Mouse (Mus musculus) kidney, embryonic 14.5 days (tissue): ENCODE data around the gene Zzz3. TPM values are rescaled to one million over a fixed set of nuclear protein-coding genes. Genes with fewer than 3 reads are reported as not detected.

Experiments used
- ATAC-seq: fragments of 200-750 bp; cut with Nextera tagmentation; 2 replicates; pipeline ENCODE4 v1.8.0; 2017; ENCODE audit warnings: moderate number of reproducible peaks, mild to moderate bottlenecking, moderate TSS enrichment, moderate library complexity; ENCODE audit not compliant: low FRiP score, low TSS enrichment
- H3K27ac ChIP-seq: fragments of 300-500 bp; sonication (generic); 2 replicates; pipeline ENCODE4 v1.5.1; 2014; ENCODE audit warnings: low read depth, mild to moderate bottlenecking, low read length, moderate library complexity, mixed read lengths
- H3K27me3 ChIP-seq: fragments of 300-500 bp; sonication (generic); 2 replicates; pipeline ENCODE4 v1.6.1; 2014; ENCODE audit warnings: mild to moderate bottlenecking, low read length; ENCODE audit not compliant: control insufficient read depth, insufficient read depth
- H3K36me3 ChIP-seq: fragments of 300-500 bp; sonication (generic); 2 replicates; pipeline ENCODE4 v1.6.1; 2014; ENCODE audit warnings: low read length, mixed read lengths; ENCODE audit not compliant: control insufficient read depth, insufficient read depth
- H3K4me1 ChIP-seq: fragments of 300-500 bp; sonication (generic); 2 replicates; pipeline ENCODE4 v1.6.1; 2014; ENCODE audit warnings: low read length, mixed read lengths; ENCODE audit not compliant: control insufficient read depth, insufficient read depth
- H3K4me2 ChIP-seq: fragments of 300-500 bp; sonication (generic); replicated peaks from 2 replicates; pipeline ENCODE4 v1.6.1; 2014; ENCODE audit warnings: low read depth, mild to moderate bottlenecking, low read length
- H3K4me3 ChIP-seq: fragments of 300-500 bp; sonication (generic); 2 replicates; pipeline ENCODE4 v1.5.1; 2014; ENCODE audit warnings: mild to moderate bottlenecking, low read length
- H3K9ac ChIP-seq: fragments of 300-500 bp; sonication (generic); 2 replicates; pipeline ENCODE4 v1.6.1; 2014; ENCODE audit warnings: low read depth, mild to moderate bottlenecking, low read length, moderate library complexity
- H3K9me3 ChIP-seq: fragments of 300-500 bp; sonication (generic); 2 replicates; pipeline ENCODE4 v1.6.1; 2016; ENCODE audit warnings: low read length; ENCODE audit not compliant: control insufficient read depth
- WGBS: fragments of 180-500 bp; shearing (Covaris S2); extraction: QIAGEN DNeasy Blood & Tissue Kit; methylation state at CpG from one replicate; pipeline ENCODE4 v1.1.7; 2014; 5-methylcytosine and 5-hydroxymethylcytosine counted together
- polyA plus RNA-seq: library from polyadenylated mRNA; unstranded; fragments of >200 nt; fragmentation: Nextera tagmentation; extraction: Ambion mirVana; gene quantifications from 2 replicates; pipeline ENCODE4 v1.2.1, GENCODE M21; 2014

Gene Zzz3
- polyA plus RNA-seq, 1 experiment from 2014 or later, result 70.8 TPM

DNA sequence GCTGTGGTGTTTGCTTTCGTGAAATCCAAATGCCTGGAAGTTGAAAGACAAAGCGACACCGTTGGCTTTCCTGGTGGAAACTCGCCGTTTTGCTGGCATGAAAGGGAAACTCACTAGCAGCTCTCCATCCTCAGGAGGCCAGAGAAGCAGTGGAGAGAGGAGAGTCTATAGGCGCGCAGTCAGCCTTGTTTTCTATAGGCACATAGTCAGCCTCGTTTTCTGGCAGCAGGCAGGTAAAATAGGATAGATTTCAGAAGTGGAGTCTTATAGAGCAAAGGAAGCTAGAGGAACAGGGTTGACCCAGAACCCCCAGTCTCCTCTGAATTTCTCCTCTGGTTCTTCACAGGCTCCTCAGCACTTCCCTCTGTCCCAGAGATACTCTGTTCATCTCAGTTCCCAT, 72.8 kb downstream of the Zzz3 start:
- no peak overlapping the region for H3K27ac ChIP-seq
- no peaks in the 10 kb centered on the region for H3K9me3 ChIP-seq
- H3K4me1 ChIP-seq, result no peaks in the 10 kb centered on the region
- H3K4me2 ChIP-seq, result no peak overlapping the region
- H3K27me3 ChIP-seq, result no peaks in the 10 kb centered on the region
- no peak overlapping the region for H3K9ac ChIP-seq
- no peaks in the 10 kb centered on the region for H3K36me3 ChIP-seq
- ATAC-seq, result no peak
- no peak overlapping the region for H3K4me3 ChIP-seq
- WGBS, result 91% methylated on average over 8 of the region's 8 CpGs

DNA sequence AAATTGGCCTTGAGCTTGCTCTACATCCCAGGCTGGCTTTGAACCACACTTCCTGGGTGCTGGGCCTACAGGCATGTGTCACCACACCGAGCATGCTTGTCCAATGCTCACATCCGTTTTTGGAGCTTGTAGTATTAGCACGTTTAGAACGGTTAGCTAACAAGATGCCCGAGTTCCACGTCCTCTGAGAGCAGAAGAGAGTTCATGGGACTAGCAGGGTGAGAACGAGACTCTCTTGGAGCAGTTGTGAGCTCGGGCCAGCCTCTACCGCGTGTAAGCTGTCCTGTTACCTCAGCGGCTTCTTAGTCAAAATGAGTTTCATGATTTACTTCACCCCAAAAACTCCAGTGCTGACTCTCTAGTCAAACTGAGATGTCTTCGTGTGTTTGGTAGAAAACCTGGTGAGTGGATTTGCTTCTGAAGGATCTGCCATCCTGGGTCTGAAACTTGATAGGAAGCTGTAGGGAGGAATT, 73.3 kb downstream of the Zzz3 start:
- 65% methylated on average over 12 of the region's 12 CpGs for WGBS
- Histone ChIP-seq H3K9ac (no peak overlapping the region), H3K4me2 (no peak overlapping the region), H3K27ac (no peak overlapping the region), H3K4me3 (no peak overlapping the region), H3K36me3 (no peaks in the 10 kb centered on the region), H3K4me1 (no peaks in the 10 kb centered on the region), H3K27me3 (no peaks in the 10 kb centered on the region), H3K9me3 (no peaks in the 10 kb centered on the region)
- ATAC-seq, result no peak

DNA sequence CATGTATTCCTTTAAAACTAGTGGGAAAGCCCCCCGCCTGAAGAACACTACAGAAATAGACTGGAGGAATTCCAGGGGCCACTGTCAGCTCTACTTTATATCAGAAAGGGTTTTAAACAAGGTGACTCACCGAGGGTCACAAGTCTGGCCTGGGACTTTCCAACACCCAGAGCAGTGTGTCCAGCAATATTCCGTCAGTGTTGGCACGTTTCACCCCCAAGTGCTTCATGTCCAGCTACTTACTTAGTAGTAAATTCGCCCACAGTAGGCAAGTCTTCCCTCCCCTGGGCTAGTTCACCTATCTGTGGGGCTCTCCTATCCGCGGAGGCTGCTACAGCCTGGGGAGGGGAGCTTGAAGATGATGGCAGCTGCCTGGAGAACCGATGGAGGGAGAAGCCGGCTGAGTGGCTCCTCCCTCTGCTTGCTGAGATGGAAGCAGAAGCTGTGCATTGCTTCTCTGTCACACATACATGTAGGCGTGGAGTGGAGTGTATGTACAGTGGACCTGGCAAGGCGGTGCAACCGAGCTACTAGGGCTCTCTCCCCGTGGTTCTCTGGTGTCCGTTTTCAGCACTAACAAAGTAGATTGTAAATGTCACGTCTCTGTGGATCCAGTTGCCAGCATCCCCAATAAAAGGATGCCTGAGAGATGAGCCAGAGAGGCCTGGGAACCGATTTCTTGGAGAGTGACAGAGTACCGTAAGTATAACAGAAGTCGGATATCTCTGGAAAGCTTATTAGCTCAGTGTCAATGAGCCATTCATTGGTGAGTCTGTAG, 74.3 kb downstream of the Zzz3 start:
- no peak for ATAC-seq
- no peak overlapping the region for H3K27ac ChIP-seq
- no peak overlapping the region for H3K4me3 ChIP-seq
- no peaks in the 10 kb centered on the region for H3K36me3 ChIP-seq
- no peaks in the 10 kb centered on the region for H3K27me3 ChIP-seq
- H3K4me2 ChIP-seq, result no peak overlapping the region
- H3K9me3 ChIP-seq, result no peaks in the 10 kb centered on the region
- H3K4me1 ChIP-seq, result no peaks in the 10 kb centered on the region
- WGBS, result 43% methylated on average over 18 of the region's 18 CpGs
- no peak overlapping the region for H3K9ac ChIP-seq

DNA sequence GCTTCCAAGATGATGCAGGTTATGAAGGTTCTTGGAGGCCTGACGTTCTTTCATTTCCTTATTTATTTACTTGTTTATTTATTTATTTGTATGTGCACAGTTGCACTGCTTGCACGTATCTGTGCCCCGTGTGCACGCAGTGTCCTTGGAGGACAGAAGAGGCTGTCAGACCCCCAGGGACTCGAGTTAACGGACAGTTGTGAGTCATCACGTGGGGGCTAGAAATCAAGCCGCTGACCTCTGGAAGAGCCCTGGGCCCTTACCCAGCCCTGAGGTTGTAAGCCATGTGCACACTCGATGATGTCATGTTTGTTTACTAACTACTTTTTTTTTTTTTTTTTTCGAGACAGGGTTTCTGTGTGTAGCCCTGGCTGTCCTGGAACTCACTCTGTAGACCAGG, 75.1 kb downstream of the Zzz3 start:
- no peaks in the 10 kb centered on the region for H3K4me1 ChIP-seq
- H3K36me3 ChIP-seq, result no peaks in the 10 kb centered on the region
- WGBS, result 82% methylated on average over 9 of the region's 10 CpGs
- no peaks in the 10 kb centered on the region for H3K27me3 ChIP-seq
- no peak overlapping the region for H3K4me2 ChIP-seq
- no peaks in the 10 kb centered on the region for H3K9me3 ChIP-seq
- no peak overlapping the region for H3K4me3 ChIP-seq
- H3K27ac ChIP-seq, result no peak overlapping the region
- no peak for ATAC-seq
- H3K9ac ChIP-seq, result no peak overlapping the region

DNA sequence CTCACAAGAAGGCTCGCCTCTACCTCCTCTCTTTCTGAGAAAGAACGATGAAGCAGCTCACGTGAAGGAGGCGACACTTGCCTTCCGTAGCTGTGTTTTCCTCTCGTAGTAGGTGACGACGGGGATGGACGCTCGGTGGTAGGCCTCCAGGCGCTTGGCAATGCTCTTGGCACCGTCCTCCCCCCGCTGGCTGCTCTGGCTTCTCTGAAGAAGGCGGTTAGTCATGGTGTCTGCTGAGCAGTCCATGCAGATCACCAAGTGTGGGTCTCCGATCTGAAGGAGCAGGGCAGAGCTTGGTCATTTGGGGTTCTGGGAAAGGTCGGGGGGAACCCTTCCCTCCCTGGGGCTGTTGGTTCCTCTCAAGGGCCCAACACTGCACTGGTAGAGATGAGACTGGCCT, 77.4 kb downstream of the Zzz3 start:
- Histone ChIP-seq H3K4me2 (no peak overlapping the region), H3K9me3 (no peaks in the 10 kb centered on the region), H3K4me1 (0 out of 2 replicates have a peak, but pooled peaks cover 3% of the 10 kb centered on the region), H3K4me3 (no peak overlapping the region), H3K27ac (no peak overlapping the region), H3K27me3 (no peaks in the 10 kb centered on the region), H3K36me3 (no peaks in the 10 kb centered on the region), H3K9ac (no peak overlapping the region)
- WGBS, result 88% methylated on average over 16 of the region's 16 CpGs
- ATAC-seq, result no peak

DNA sequence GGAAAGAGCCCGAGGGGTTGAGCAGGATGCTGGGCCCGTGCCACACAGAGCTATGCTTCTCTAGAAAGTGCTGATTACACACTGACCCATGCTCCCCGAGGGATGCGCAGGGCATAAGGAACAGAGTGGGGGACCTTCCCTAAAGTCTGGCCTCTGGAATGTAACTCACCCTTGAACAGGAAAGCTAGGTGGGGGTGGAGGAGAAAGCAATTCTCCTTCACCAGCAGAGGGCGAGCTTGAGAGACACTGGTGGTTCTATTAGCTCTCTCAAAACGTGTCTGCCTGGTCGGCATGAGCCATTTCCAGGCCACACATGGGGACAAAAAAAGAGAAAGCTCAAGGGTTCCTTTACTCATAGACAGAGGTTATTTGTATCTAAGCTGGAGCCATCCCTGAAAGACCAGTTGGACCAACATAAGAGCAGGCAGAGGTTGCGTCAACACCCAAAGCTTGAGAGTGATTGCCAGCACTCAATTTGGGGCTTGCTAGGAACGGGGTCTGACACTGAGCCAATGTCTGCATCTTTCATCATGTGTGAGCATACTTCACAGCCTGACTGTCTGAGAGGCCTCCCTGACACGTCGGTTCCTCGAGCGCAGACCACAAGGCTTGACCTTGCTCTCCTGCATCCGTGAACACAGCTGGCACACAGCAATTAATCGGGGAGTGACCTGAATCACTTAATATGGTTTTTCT, 79.5 kb downstream of the Zzz3 start:
- 59% methylated on average over 15 of the region's 15 CpGs for WGBS
- H3K4me2 ChIP-seq, result no peak overlapping the region
- ATAC-seq, result no peak

DNA sequence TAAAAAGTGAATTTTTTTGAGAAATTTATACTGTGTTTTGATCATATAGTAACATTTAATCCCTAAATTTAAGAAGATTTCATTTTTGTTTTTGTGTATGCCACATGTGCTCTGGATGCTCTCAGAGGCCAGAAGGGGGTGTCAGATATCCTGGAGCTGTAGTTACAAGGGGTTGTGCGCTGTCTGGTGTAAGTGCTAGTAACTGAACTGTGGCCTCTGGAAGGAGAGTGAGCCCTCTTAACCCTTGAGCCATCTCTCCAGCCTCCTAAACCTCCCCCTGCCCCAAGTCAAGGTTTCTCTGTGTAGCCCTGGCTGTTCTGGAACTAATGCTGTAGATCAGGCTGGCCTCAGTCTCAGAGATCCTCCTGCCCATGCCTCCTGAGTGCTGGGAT, 80.0 kb downstream of the Zzz3 start:
- H3K9ac ChIP-seq, result no peak overlapping the region
- no peak for ATAC-seq
- H3K27ac ChIP-seq, result no peak overlapping the region
- peaks cover 11% of the 10 kb centered on the region; the same call in 1 of the 2 replicates for H3K4me1 ChIP-seq
- H3K36me3 ChIP-seq, result no peaks in the 10 kb centered on the region
- no peak overlapping the region for H3K4me2 ChIP-seq
- no peak overlapping the region for H3K4me3 ChIP-seq
- WGBS, result 87% methylated on average over 1 of the region's 1 CpGs
- H3K9me3 ChIP-seq, result no peaks in the 10 kb centered on the region
- H3K27me3 ChIP-seq, result no peaks in the 10 kb centered on the region

More for the DNA sequence above, 79.5 kb downstream of the Zzz3 start:
- no peaks in the 10 kb centered on the region for H3K27me3 ChIP-seq
- H3K9me3 ChIP-seq, result no peaks in the 10 kb centered on the region
- H3K36me3 ChIP-seq, result no peaks in the 10 kb centered on the region
- H3K4me1 ChIP-seq, result peaks cover 11% of the 10 kb centered on the region; the same call in 1 of the 2 replicates
- H3K4me3 ChIP-seq, result no peak overlapping the region
- H3K27ac ChIP-seq, result no peak overlapping the region
- no peak overlapping the region for H3K9ac ChIP-seq

DNA sequence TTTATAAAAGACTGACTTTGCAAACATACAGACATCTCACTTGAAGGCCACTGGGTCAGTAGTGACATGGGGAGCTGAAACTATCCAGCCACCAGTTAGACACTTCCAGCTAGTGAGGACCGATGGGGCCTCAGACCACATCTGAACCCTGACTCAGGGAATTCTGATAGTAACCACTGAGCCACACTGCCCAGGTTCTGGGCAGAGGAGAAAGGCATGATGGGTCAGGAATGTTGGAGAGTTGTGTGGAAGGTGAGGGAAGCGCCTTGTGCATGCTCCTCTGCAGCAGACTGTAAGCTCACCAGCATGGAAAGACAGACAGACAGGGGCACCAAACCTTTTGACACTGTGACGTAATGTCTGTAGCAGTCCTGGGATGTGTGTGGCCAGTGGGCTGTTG, 80.6 kb downstream of the Zzz3 start:
- Histone ChIP-seq H3K27me3 (no peaks in the 10 kb centered on the region), H3K9me3 (no peaks in the 10 kb centered on the region), H3K9ac (no peak overlapping the region), H3K4me2 (no peak overlapping the region), H3K4me1 (peaks cover 11% of the 10 kb centered on the region; the same call in 1 of the 2 replicates), H3K4me3 (no peak overlapping the region), H3K27ac (no peak overlapping the region), H3K36me3 (no peaks in the 10 kb centered on the region)
- 94% methylated on average over 3 of the region's 3 CpGs for WGBS
- ATAC-seq, result no peak
